Mouse (Mus musculus): ENCODE measurements around the gene Mmp14.
A peak's percentile ranks its signal among the peaks of the same experiment; 100 is the strongest.

Gene Mmp14

GRCm38 (mm10) chr14:54433941-54434531, 2.6 kb downstream of the Mmp14 start:
- DNase-seq (ENCODE audit: extremely low read depth, low read depth, low spot score): no peak

DNA sequence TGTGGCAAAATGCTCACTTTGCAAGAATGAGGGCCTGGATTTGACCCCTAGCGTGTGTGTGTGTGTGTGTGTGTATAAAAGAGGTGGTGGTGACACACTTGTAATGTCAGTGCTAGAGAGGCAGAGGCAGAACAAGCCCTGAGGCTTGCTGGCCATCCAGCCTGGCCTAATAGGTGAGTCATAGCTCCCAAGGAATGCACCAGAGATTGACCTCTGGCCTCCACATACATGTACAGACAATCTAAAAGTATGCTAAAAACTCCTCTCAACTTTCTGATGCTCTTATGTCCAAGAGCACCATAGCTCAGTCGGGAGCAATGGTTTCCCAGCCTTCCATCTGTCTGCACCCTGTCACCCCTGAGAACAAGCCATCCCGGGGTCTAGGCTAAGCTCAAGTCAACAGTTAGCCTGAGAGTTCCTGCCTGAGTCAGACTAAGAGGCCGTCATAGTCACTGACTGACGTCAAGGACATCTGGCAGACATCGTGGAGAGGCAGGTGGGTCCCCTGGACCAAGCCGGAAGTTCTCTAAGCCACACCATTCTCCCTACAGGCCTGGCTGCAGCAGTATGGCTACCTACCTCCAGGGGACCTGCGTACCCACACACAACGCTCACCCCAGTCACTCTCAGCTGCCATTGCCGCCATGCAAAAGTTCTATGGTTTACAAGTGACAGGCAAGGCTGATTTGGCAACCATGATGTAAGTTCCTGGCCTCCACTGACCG, 3.9 kb downstream of the Mmp14 start:
- DNase-seq (ENCODE audit: extremely low read depth, low read depth, low spot score): no peak

DNA sequence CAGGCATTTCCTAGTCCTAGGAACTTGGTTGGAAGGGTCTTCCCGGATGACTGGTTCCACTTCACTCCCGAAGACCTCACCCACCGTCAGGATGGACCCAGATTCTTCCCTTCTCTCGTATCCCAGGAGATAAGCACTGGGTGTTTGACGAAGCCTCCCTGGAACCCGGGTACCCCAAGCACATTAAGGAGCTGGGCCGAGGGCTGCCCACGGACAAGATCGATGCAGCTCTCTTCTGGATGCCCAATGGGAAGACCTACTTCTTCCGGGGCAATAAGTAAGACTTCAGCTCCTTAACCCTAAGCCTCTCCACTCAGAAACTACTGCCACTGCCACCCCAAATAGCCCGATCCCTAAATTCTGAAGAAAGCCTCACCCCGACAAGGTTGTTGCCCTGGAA, 7.7 kb downstream of the Mmp14 start:
- DNase-seq (ENCODE audit: extremely low read depth, low read depth, low spot score): no peak

DNA sequence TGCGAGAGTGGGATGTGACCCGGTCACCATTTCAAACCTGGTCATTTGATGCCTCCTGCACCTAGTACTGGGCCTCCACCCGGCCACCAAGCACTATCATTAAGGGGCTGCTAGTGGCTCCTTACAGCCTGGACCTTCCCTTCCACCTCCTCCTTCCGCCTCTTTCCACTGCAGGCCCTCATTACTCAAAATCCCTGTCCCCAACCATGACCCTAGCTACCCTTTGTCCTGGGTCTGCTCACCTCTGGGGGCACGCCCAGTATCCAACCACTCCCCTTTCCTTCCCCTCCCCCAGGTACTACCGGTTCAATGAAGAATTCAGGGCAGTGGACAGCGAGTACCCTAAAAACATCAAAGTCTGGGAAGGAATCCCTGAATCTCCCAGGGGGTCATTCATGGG, 8.2 kb downstream of the Mmp14 start:
- no peak for DNase-seq (ENCODE audit: extremely low read depth, low read depth, low spot score)

DNA sequence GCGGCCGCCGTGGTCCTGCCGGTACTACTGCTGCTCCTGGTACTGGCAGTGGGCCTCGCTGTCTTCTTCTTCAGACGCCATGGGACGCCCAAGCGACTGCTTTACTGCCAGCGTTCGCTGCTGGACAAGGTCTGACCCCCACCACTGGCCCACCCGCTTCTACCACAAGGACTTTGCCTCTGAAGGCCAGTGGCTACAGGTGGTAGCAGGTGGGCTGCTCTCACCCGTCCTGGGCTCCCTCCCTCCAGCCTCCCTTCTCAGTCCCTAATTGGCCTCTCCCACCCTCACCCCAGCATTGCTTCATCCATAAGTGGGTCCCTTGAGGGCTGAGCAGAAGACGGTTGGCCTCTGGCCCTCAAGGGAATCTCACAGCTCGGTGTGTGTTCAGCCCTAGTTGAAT, 9.1 kb downstream of the Mmp14 start:
- no peak for DNase-seq (ENCODE audit: extremely low read depth, low read depth, low spot score)

- no peak for DNase-seq (ENCODE audit: extremely low read depth, low read depth, low spot score)
Observed at GRCm38 (mm10) chr14:54441365-54441764, 10.0 kb downstream of the Mmp14 start.

DNA sequence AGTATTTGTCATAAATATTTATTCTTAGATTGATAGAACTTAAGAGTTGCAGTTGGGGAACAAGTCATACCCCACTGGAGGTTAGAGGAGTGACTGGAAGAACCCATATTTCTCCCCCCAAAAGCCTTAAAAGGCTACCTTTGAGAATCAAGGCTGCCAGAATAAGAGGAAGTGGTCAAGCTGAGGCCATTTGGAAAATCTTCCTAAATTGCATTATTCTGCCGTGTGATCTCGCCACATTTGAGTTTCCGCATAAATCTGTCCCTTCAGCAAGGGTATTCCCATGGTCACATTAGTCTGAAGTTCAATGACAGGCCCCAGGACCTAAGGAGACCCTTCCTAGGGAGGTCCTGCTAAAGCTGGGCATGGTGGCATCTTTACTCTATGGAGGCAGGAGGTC, 11.1 kb downstream of the Mmp14 start:
- DNase-seq (ENCODE audit: extremely low read depth, low read depth, low spot score): no peak

DNA sequence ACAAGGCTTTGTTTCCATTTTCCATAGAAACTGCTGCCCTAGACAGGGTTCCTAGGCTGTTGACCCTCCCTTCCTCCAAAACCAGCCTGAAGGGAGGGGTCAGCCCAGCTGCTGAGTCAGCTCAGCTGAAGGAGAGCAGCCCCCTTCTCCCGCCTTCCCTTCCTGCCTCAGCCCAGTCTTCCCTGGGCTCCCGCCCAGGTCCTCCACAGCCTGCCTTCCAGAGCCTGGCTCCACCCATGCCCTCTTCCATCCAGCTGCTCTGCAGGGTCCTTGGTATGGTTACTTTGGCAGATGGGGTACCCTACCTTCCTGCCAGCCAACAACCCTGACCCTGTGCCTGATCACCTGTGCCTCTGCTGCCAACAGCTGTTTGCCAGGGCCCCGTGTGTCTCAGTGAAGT, 11.8 kb downstream of the Mmp14 start:
- DNase-seq (ENCODE audit: extremely low read depth, low read depth, low spot score): no peak

DNA sequence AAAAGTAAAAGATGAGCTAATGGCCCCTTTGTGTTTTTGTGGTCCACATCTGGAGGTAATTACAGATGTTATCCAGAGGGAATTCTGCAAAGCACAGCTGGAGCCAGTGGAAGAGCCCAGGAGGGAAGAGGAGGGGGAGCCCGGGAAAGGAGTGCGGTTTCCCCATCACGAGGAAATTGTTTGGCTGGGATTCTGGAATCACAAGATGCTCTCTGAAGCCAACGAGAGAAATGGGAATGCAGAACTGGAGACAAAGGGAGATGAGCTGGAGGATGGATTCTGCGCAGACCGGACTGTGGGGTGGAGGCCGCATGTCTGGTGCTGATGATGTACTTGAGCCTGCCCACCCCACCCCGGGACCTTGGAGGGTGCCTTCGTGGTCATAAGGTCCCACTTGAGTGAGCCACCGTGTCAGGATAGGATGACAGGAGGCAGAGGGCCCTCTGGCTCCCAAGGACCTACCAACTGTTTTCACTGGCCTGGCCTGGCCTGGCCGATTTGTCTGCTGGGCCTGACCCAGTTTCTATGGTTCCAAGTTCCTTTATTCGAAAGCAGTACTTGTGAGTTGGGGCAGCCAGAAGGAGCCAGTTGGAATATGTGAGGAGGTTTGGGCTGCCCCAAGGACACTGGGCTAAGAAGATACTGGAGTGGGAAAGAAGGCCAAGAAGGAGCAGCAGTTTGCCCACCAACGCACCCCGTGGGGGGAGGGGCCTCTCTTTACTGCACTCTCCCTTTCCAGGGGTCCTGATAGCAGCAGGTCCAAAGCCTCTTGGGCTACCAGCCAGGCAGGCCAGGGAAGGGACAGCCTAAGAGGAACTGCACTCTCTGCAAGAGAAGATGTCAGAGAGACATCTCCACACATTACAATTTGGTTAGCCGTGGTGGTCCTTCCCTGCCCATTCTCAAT, 12.6 kb downstream of the Mmp14 start:
- DNase-seq (ENCODE audit: extremely low read depth, low read depth, low spot score): no peak

GRCm38 (mm10) chr14:54445476-54445875, 14.1 kb downstream of the Mmp14 start:
- no peak for DNase-seq (ENCODE audit: extremely low read depth, low read depth, low spot score)

- no peak for DNase-seq (ENCODE audit: extremely low read depth, low read depth, low spot score)
Observed at GRCm38 (mm10) chr14:54453566-54453965, 22.2 kb downstream of the Mmp14 start.

GRCm38 (mm10) chr14:54454669-54455528, 23.5 kb downstream of the Mmp14 start:
- no peak for DNase-seq (ENCODE audit: extremely low read depth, low read depth, low spot score)

- DNase-seq (ENCODE audit: extremely low read depth, low read depth, low spot score): no peak
Observed at GRCm38 (mm10) chr14:54457907-54458569, 26.6 kb downstream of the Mmp14 start.

GRCm38 (mm10) chr14:54462146-54462545, 30.7 kb downstream of the Mmp14 start:
- DNase-seq (ENCODE audit: extremely low read depth, low read depth, low spot score): no peak

DNA sequence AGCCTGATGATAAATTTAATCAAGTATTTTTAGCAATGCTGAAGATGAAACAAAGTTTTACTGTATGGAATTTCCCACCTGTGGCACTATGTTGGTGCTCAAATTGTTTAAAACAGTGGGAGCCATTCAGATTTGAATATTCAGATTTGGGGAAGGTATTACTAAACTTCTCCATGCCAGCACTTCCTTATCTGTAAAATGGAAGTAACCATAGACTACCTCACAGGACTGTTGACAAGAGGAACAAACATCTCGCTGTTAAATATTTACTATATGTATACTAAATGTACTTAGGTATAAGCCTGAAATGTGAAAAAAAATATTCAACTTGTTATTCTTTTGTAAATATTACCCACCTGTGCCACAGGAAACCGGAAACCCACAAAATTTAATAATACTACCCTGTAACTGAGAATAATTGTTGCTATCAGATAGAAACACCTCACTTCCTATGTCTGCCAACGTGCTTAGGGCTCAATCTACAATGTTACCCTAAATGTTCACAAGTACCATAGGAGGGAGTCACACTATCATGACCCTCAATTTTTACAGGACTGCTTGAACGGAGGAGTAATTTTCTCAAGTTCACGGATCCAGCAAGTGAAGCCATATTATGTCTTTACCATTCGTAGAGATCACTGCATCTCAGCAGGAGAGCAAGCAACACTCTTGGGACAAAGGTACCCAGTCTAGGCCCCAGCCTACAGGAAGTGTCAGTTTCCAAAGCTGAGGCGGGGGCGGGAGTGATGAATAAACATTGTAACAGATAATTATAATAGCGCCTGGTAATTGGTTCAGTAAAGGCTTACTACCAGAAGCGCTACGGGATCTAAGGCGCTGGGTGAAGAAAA, 31.9 kb downstream of the Mmp14 start:
- DNase-seq (ENCODE audit: extremely low read depth, low read depth, low spot score): no peak

GRCm38 (mm10) chr14:54463959-54464292, 32.5 kb downstream of the Mmp14 start, which contains the start of gene Lrp10:
TSS of gene Lrp10 (plus strand) at chr14:54464137.
- DNase-seq (ENCODE audit: extremely low read depth, low read depth, low spot score): no peak

DNA sequence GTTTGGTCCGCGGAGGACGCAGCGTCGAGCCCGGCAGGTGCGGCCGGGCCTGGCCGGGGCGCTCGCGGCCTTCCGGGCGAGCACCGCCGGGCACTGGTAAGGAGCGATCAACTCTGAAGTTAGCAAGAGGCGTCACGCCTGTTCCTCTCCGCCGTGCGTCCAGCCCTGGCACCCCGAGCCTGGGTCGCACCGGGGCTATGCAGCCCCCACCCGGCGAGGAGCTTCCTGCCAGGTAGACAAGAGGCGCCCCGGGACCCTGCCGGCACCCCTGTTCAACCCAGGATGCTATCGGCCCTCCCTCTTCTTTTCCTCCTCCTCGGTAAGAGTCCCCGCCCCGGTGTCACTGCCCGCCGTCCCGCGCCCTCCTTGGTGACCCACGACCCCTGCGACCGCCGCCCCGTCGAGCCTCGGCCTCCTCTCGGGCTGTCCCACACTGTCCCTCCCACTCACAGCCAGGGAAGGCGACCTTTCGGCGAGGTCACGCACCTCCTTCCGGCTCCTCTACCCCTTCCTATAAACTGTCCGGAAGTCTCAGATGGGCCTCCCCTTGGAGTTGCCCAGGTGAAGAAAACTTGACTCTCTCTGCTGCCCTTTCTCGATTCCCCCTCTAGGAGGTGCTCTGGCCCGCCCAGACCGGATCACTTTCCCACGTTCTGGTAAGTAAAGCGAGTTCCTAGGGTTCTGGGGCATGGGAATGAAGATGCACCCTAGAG, 33.0 kb downstream of the Mmp14 start:
- peak; percentile 21 for DNase-seq (ENCODE audit: extremely low read depth, low read depth, low spot score)

GRCm38 (mm10) chr14:54471467-54471866, 40.1 kb downstream of the Mmp14 start:
- no peak for DNase-seq (ENCODE audit: extremely low read depth, low read depth, low spot score)

DNA sequence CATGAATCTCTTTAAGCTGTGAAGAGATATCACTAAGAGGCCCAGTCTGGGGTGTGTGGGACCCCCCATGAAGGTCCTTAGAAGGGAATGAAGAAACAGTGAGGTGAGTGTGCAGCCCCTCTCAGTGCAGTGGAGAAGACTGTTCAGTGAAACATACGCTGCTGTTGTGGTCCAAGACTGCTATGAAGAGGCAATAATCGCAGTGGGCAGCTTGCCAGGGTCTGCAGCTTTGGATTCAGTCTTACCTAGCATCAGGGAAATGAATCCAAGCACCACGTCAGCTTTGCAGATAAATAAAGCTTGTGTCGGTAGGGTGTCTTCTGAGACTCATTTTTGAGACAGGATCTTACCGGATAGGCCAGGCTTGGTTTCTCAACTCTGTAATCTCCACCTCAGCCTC, 41.3 kb downstream of the Mmp14 start:
- no peak for DNase-seq (ENCODE audit: extremely low read depth, low read depth, low spot score)
